Mouse (Mus musculus) liver, embryonic 12.5 days (tissue): Measurements from ENCODE around the gene Brd2. TPM values are rescaled to one million over a fixed set of nuclear protein-coding genes. Genes with fewer than 3 reads are reported as not detected.

Experiments used
- ATAC-seq: fragments of 200-750 bp; cut with Nextera tagmentation; 2 replicates; pipeline ENCODE4 v1.8.0; 2017; ENCODE audit warnings: moderate number of reproducible peaks, mild to moderate bottlenecking, moderate library complexity
- H3K27ac ChIP-seq: fragments of 300-500 bp; sonication (generic); 2 replicates; pipeline ENCODE4 v1.5.1; 2016; ENCODE audit warnings: mild to moderate bottlenecking
- H3K27me3 ChIP-seq: fragments of 300-500 bp; sonication (generic); replicated peaks from 2 replicates; pipeline ENCODE4 v1.6.1; 2016; ENCODE audit warnings: mild to moderate bottlenecking, moderate library complexity
- H3K36me3 ChIP-seq: fragments of 300-500 bp; sonication (generic); 2 replicates; pipeline ENCODE4 v1.6.1; 2016; ENCODE audit warnings: mild to moderate bottlenecking, moderate library complexity
- H3K4me1 ChIP-seq: fragments of 300-500 bp; sonication (generic); 2 replicates; pipeline ENCODE4 v1.6.1; 2016
- H3K4me2 ChIP-seq: fragments of 300-500 bp; sonication (generic); 2 replicates; pipeline ENCODE4 v1.6.1; 2016; ENCODE audit warnings: mild to moderate bottlenecking, moderate library complexity
- H3K4me3 ChIP-seq: fragments of 300-500 bp; sonication (generic); 2 replicates; pipeline ENCODE4 v1.5.1; 2016; ENCODE audit warnings: mild to moderate bottlenecking, moderate library complexity
- H3K9ac ChIP-seq: fragments of 300-500 bp; sonication (generic); 2 replicates; pipeline ENCODE4 v1.6.1; 2016; ENCODE audit warnings: mild to moderate bottlenecking, moderate library complexity
- H3K9me3 ChIP-seq: fragments of 300-500 bp; sonication (generic); replicated peaks from 2 replicates; pipeline ENCODE4 v1.6.1; 2016; ENCODE audit warnings: mild to moderate bottlenecking, moderate library complexity
- WGBS: fragments of 180-500 bp; shearing (Covaris S2); methylation state at CpG from one replicate; pipeline ENCODE4 v1.1.7; 2016; ENCODE audit not compliant: insufficient replicate concordance; 5-methylcytosine and 5-hydroxymethylcytosine counted together
- polyA plus RNA-seq: library from polyadenylated mRNA; unstranded; fragments of >200 nt; fragmentation: Nextera tagmentation; extraction: Ambion mirVana; gene quantifications from 2 replicates; pipeline ENCODE4 v1.2.1, GENCODE M21; 2016

Brd2 gene
- polyA plus RNA-seq, 1 experiment from 2014 or later, result 59.9 TPM

DNA sequence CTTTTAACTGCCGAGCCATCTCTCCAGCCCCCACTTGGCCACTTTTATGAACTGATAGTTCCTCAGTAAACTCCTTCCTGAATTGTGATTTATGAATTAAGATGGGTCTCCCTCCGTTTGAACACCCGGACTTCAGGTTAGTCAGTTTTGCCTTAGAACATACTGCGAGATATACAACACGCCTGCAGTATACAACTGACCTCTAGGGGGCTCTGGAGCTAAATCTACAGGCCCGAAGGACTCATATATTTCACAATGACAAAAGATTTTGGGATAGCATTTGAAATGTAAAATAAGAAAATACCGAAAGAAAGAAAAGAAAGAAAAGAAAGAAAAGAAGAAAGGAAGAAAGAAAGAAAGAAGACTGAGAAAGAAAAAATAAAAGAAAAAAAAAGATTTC is 47.2 kb downstream of the Brd2 start:
- Histone ChIP-seq H3K27ac (no peak overlapping the region), H3K4me2 (no peak overlapping the region), H3K36me3 (no peaks in the 10 kb centered on the region), H3K4me3 (no peak overlapping the region), H3K9me3 (no peaks in the 10 kb centered on the region), H3K9ac (no peak overlapping the region), H3K4me1 (peaks cover 5% of the 10 kb centered on the region; the same call in 1 of the 2 replicates), H3K27me3 (peaks cover 45% of the 10 kb centered on the region)
- ATAC-seq, result no peak
- WGBS, result 30% methylated on average over 7 of the region's 7 CpGs

DNA sequence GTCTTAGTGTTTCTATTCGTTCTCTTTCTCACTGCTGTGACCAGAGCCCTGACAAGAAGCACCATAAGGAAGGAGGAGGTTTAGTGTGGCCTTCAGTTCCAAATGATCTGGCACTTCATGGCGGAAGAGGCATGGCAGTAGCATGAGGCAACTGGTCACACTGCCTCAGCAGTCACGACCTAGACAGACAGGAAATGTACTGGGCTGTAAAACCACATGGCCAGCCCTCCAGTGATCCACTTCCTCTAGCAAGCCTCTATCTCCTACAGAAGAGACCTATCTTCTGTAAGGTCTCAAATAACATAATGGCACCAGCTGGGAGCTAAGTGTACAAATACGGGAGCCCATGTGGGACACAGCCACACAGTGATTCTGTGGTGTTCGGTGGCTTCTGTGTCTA is 50.3 kb downstream of the Brd2 start:
- no peaks in the 10 kb centered on the region for H3K36me3 ChIP-seq
- no peaks in the 10 kb centered on the region for H3K9me3 ChIP-seq
- no peak overlapping the region for H3K4me2 ChIP-seq
- WGBS, result 51% methylated on average over 5 of the region's 5 CpGs
- H3K27ac ChIP-seq, result no peak overlapping the region
- ATAC-seq, result no peak
- H3K4me3 ChIP-seq, result no peak overlapping the region
- H3K27me3 ChIP-seq, result peaks cover 29% of the 10 kb centered on the region
- no peaks in the 10 kb centered on the region for H3K4me1 ChIP-seq
- no peak overlapping the region for H3K9ac ChIP-seq

GRCm38 (mm10) chr17:34068864-34069263 is 53.6 kb downstream of the Brd2 start:
- Histone ChIP-seq H3K4me1 (no peaks in the 10 kb centered on the region), H3K9me3 (no peaks in the 10 kb centered on the region), H3K27me3 (peaks cover 5% of the 10 kb centered on the region), H3K4me2 (no peak overlapping the region), H3K36me3 (no peaks in the 10 kb centered on the region), H3K9ac (no peak overlapping the region), H3K27ac (no peak overlapping the region), H3K4me3 (no peak overlapping the region)
- no peak for ATAC-seq
- 47% methylated on average over 3 of the region's 3 CpGs for WGBS

Other genes starting within 250 kb of the Brd2 start
- not detected in 2 replicates for gene Gm7029, start 248.8 kb downstream of the Brd2 start, polyA plus RNA-seq
- 4.8 and 6.0 TPM in 2 replicates for gene Kifc1, start 232.0 kb downstream of the Brd2 start, polyA plus RNA-seq
- 0.51 and 0.78 TPM in 2 replicates for gene Platr17, start 217.5 kb downstream of the Brd2 start, polyA plus RNA-seq
- gene Daxx, start 213.2 kb downstream of the Brd2 start, polyA plus RNA-seq, result 33.4 and 37.1 TPM in 2 replicates
- 29.4 and 30.1 TPM in 2 replicates for gene Tapbp, start 206.7 kb downstream of the Brd2 start, polyA plus RNA-seq
- 13.6 and 14.8 TPM in 2 replicates for gene Zbtb22, start 206.7 kb downstream of the Brd2 start, polyA plus RNA-seq
- gene Rgl2, start 193.1 kb downstream of the Brd2 start, polyA plus RNA-seq, result 17.3 and 18.4 TPM in 2 replicates
- 164 and 177 TPM in 2 replicates for gene Pfdn6, start 182.3 kb downstream of the Brd2 start, polyA plus RNA-seq
- gene Wdr46, start 182.0 kb downstream of the Brd2 start, polyA plus RNA-seq, result 49.4 and 52.7 TPM in 2 replicates
- 2.1 and 2.6 TPM in 2 replicates for gene B3galt4, start 171.1 kb downstream of the Brd2 start, polyA plus RNA-seq
- gene Vps52, start 166.8 kb downstream of the Brd2 start, polyA plus RNA-seq, result 41.1 and 43.5 TPM in 2 replicates
- 1,396 and 1,433 TPM in 2 replicates for gene Rps18, start 166.6 kb downstream of the Brd2 start, polyA plus RNA-seq
- gene H2-K1, start 122.3 kb downstream of the Brd2 start, polyA plus RNA-seq, result 82.1 and 83.5 TPM in 2 replicates
- 10.6 and 10.7 TPM in 2 replicates for gene Ring1, start 98.0 kb downstream of the Brd2 start, polyA plus RNA-seq
- 33.2 and 36.1 TPM in 2 replicates for gene H2-Ke6, start 94.6 kb downstream of the Brd2 start, polyA plus RNA-seq
- 91.7 and 96.0 TPM in 2 replicates for gene Slc39a7, start 91.0 kb downstream of the Brd2 start, polyA plus RNA-seq
- 29.2 and 31.3 TPM in 2 replicates for gene Rxrb, start 90.8 kb downstream of the Brd2 start, polyA plus RNA-seq
- 0.37 and 0.54 TPM in 2 replicates for gene Col11a2, start 83.2 kb downstream of the Brd2 start, polyA plus RNA-seq
- 0.37 and 0.56 TPM in 2 replicates for gene H2-Oa, start 30.3 kb downstream of the Brd2 start, polyA plus RNA-seq
- gene H2-DMa, start 3.1 kb downstream of the Brd2 start, polyA plus RNA-seq, result 3.1 and 4.3 TPM in 2 replicates
- gene H2-DMb2, start 20.7 kb upstream of the Brd2 start, polyA plus RNA-seq, result 0.30 and 0.35 TPM in 2 replicates
- 0.21 and 0.45 TPM in 2 replicates for gene H2-DMb1, start 30.4 kb upstream of the Brd2 start, polyA plus RNA-seq
- 2.3 and 2.6 TPM in 2 replicates for gene Tap1, start 64.9 kb upstream of the Brd2 start, polyA plus RNA-seq
- 4.5 and 5.0 TPM in 2 replicates for gene Psmb9, start 65.1 kb upstream of the Brd2 start, polyA plus RNA-seq
- 12.5 and 13.5 TPM in 2 replicates for gene Psmb8, start 75.1 kb upstream of the Brd2 start, polyA plus RNA-seq
- gene Tap2, start 80.9 kb upstream of the Brd2 start, polyA plus RNA-seq, result 5.6 and 6.9 TPM in 2 replicates
- 0.05 and 0.19 TPM in 2 replicates for gene H2-Ob, start 116.3 kb upstream of the Brd2 start, polyA plus RNA-seq
- gene H2-Ab1, start 135.1 kb upstream of the Brd2 start, polyA plus RNA-seq, result 2.9 and 3.1 TPM in 2 replicates
- 0.11 TPM in 1 of 2 replicates, not detected in the other for gene H2-Aa, start 165.2 kb upstream of the Brd2 start, polyA plus RNA-seq
- 0.15 and 0.37 TPM in 2 replicates for gene H2-Eb1, start 183.2 kb upstream of the Brd2 start, polyA plus RNA-seq
- not detected in 2 replicates for gene H2-Eb2, start 203.0 kb upstream of the Brd2 start, polyA plus RNA-seq
- 0.07 TPM in 1 of 2 replicates, not detected in the other for gene Btnl2, start 232.2 kb upstream of the Brd2 start, polyA plus RNA-seq